Mouse (Mus musculus) bone marrow, adult 2 months (tissue): Measurements from ENCODE around the gene Pnpla5.

Source experiments
- CTCF ChIP-seq: fragments of 200-500 bp; IDR thresholded peaks from 2 replicates; pipeline ENCODE4 v1.5.1; 2011; ENCODE audit warnings: low read length, control low read depth; ENCODE audit not compliant: control insufficient read depth, insufficient read depth
- POLR2A ChIP-seq: fragments of 200-500 bp; IDR thresholded peaks from 2 replicates; pipeline ENCODE4 v1.6.1; 2011; ENCODE audit warnings: low read depth, mild to moderate bottlenecking, control low read depth, low read length, borderline replicate concordance; ENCODE audit not compliant: control insufficient read depth

GRCm38 (mm10) chr15:84136473-84137415 is 13.8 kb upstream of the Pnpla5 start:
- TF ChIP-seq CTCF: no peak
- TF ChIP-seq POLR2A: no peak
